Mouse (Mus musculus) stomach, embryonic 14.5 days (tissue): ENCODE data around the gene Dand5. TPM values are rescaled to one million over a fixed set of nuclear protein-coding genes. Genes with fewer than 3 reads are reported as not detected.

ENCODE experiments used
- ATAC-seq: fragments of 200-750 bp; cut with Nextera tagmentation; 2 replicates; pipeline ENCODE4 v1.8.0; 2017; ENCODE audit warnings: low read depth, moderate TSS enrichment; ENCODE audit not compliant: insufficient number of reproducible peaks, insufficient read depth, low FRiP score
- H3K27ac ChIP-seq: fragments of 300-500 bp; sonication (generic); 2 replicates; pipeline ENCODE4 v1.5.1; 2014; ENCODE audit warnings: mild to moderate bottlenecking, low read length, moderate library complexity, mixed read lengths
- H3K27me3 ChIP-seq: fragments of 300-500 bp; sonication (generic); 2 replicates; pipeline ENCODE4 v1.6.1; 2014; ENCODE audit warnings: low read length, control low read depth, mixed read lengths; ENCODE audit not compliant: control insufficient read depth, insufficient read depth
- H3K36me3 ChIP-seq: fragments of 300-500 bp; sonication (generic); 2 replicates; pipeline ENCODE4 v1.6.1; 2014; ENCODE audit warnings: mild to moderate bottlenecking, control low read depth, low read length, moderate library complexity, mixed read lengths; ENCODE audit not compliant: control insufficient read depth, insufficient read depth
- H3K4me1 ChIP-seq: fragments of 300-500 bp; sonication (generic); 2 replicates; pipeline ENCODE4 v1.6.1; 2014; ENCODE audit warnings: low read length, control low read depth, mixed read lengths; ENCODE audit not compliant: control insufficient read depth, insufficient read depth
- H3K4me2 ChIP-seq: fragments of 300-500 bp; sonication (generic); replicated peaks from 2 replicates; pipeline ENCODE4 v1.6.1; 2014; ENCODE audit warnings: low read depth, low read length, control low read depth
- H3K4me3 ChIP-seq: fragments of 300-500 bp; sonication (generic); 2 replicates; pipeline ENCODE4 v1.5.1; 2014; ENCODE audit warnings: low read depth, low read length, control low read depth
- H3K9ac ChIP-seq: fragments of 300-500 bp; sonication (generic); replicated peaks from 2 replicates; pipeline ENCODE4 v1.6.1; 2014; ENCODE audit warnings: low read depth, mild to moderate bottlenecking, control low read depth, low read length, moderate library complexity, mixed read lengths
- H3K9me3 ChIP-seq: fragments of 300-500 bp; sonication (generic); 2 replicates; pipeline ENCODE4 v1.6.1; 2016; ENCODE audit warnings: low read depth, low read length, control low read depth; ENCODE audit not compliant: control insufficient read depth
- WGBS: fragments of 180-500 bp; shearing (Covaris S2); extraction: QIAGEN DNeasy Blood & Tissue Kit; methylation state at CpG from one replicate; pipeline ENCODE4 v1.1.7; 2014; 5-methylcytosine and 5-hydroxymethylcytosine counted together
- microRNA-seq: library from miRNA; unstranded; fragments of <30 nt; microRNA quantifications from one replicate; pipeline ENCODE4, GENCODE M21; 2016
- polyA plus RNA-seq: library from polyadenylated mRNA; unstranded; fragments of >200 nt; fragmentation: Nextera tagmentation; extraction: Ambion mirVana; gene quantifications from 2 replicates; pipeline ENCODE4 v1.2.1, GENCODE M21; 2014

Gene Dand5
- polyA plus RNA-seq, 1 experiment from 2014 or later, result 7.6 TPM

- H3K27me3 ChIP-seq, result peaks cover 10% of the 10 kb centered on the region; the same call in 1 of the 2 replicates
- no peak for ATAC-seq
- H3K4me3 ChIP-seq, result no peak overlapping the region
- WGBS, result 85% methylated on average over 10 of the region's 10 CpGs
- no peak overlapping the region for H3K27ac ChIP-seq
- no peak overlapping the region for H3K9ac ChIP-seq
- peaks cover 21% of the 10 kb centered on the region for H3K4me1 ChIP-seq
- H3K36me3 ChIP-seq, result peaks cover 2% of the 10 kb centered on the region; the same call in 1 of the 2 replicates
- no peaks in the 10 kb centered on the region for H3K9me3 ChIP-seq
- H3K4me2 ChIP-seq, result no peak overlapping the region
These were observed 55.4 kb downstream of the Dand5 start for GRCm38 (mm10) chr8:84767221-84767620.

GRCm38 (mm10) chr8:84766422-84766821 lies 56.2 kb downstream of the Dand5 start:
- WGBS, result 56% methylated on average over 9 of the region's 9 CpGs
- Histone ChIP-seq H3K4me2 (no peak overlapping the region), H3K27me3 (peaks cover 4% of the 10 kb centered on the region; the same call in 1 of the 2 replicates), H3K27ac (no peak overlapping the region), H3K9ac (no peak overlapping the region), H3K9me3 (no peaks in the 10 kb centered on the region), H3K4me1 (peaks cover 16% of the 10 kb centered on the region; the same call in 1 of the 2 replicates), H3K36me3 (peaks cover 2% of the 10 kb centered on the region; the same call in 1 of the 2 replicates), H3K4me3 (no peak overlapping the region)
- no peak for ATAC-seq

GRCm38 (mm10) chr8:84765629-84766028 lies 57.0 kb downstream of the Dand5 start:
- Histone ChIP-seq H3K4me1 (peaks cover 22% of the 10 kb centered on the region; the same call in 1 of the 2 replicates), H3K4me3 (no peak overlapping the region), H3K9ac (no peak overlapping the region), H3K27ac (no peak overlapping the region), H3K4me2 (no peak overlapping the region), H3K9me3 (no peaks in the 10 kb centered on the region), H3K36me3 (peaks cover 2% of the 10 kb centered on the region; the same call in 1 of the 2 replicates), H3K27me3 (0 out of 2 replicates have a peak, but pooled peaks cover 3% of the 10 kb centered on the region)
- no peak for ATAC-seq
- 29% methylated on average over 10 of the region's 10 CpGs for WGBS

Small RNAs within 50 kb of the gene (microRNA-seq; reads per million reads assigned to microRNA genes)
- 1.8 reads per million for gene Mir7069

Other genes with a start within 250 kb of the Dand5 start
- gene Ier2, start 160.0 kb downstream of the Dand5 start, polyA plus RNA-seq, result 73.1 and 83.4 TPM in 2 replicates
- 64.6 and 65.7 TPM in 2 replicates for gene Trmt1, start 136.5 kb downstream of the Dand5 start, polyA plus RNA-seq
- gene Nacc1, start 135.0 kb downstream of the Dand5 start, polyA plus RNA-seq, result 25.1 and 25.7 TPM in 2 replicates
- gene Lyl1, start 121.4 kb downstream of the Dand5 start, polyA plus RNA-seq, result 4.6 and 5.0 TPM in 2 replicates
- gene G430095P16Rik, start 99.8 kb downstream of the Dand5 start, polyA plus RNA-seq, result 2.8 and 5.0 TPM in 2 replicates
- gene Nfix, start 22.5 kb downstream of the Dand5 start, polyA plus RNA-seq, result 37.8 and 40.5 TPM in 2 replicates
- gene Gadd45gip1, start 8.7 kb upstream of the Dand5 start, polyA plus RNA-seq, result 49.5 and 50.5 TPM in 2 replicates
- 119 and 125 TPM in 2 replicates for gene Rad23a, start 17.8 kb upstream of the Dand5 start, polyA plus RNA-seq
- gene Calr, start 24.1 kb upstream of the Dand5 start, polyA plus RNA-seq, result 669 and 791 TPM in 2 replicates
- gene Farsa, start 34.2 kb upstream of the Dand5 start, polyA plus RNA-seq, result 83.7 and 88.9 TPM in 2 replicates
- 65.4 and 77.8 TPM in 2 replicates for gene Syce2, start 49.3 kb upstream of the Dand5 start, polyA plus RNA-seq
- gene Gcdh, start 71.1 kb upstream of the Dand5 start, polyA plus RNA-seq, result 29.3 and 30.8 TPM in 2 replicates
- 2.3 and 2.4 TPM in 2 replicates for gene Klf1, start 79.1 kb upstream of the Dand5 start, polyA plus RNA-seq
- 14.7 and 17.9 TPM in 2 replicates for gene Dnase2a, start 85.7 kb upstream of the Dand5 start, polyA plus RNA-seq
- gene Mast1, start 114.5 kb upstream of the Dand5 start, polyA plus RNA-seq, result 2.2 and 3.2 TPM in 2 replicates
- gene Rtbdn, start 124.2 kb upstream of the Dand5 start, polyA plus RNA-seq, result 0.20 TPM in 1 of 2 replicates, not detected in the other
- not detected in 2 replicates for gene Gm49661, start 146.6 kb upstream of the Dand5 start, polyA plus RNA-seq
- gene Prdx2, start 146.8 kb upstream of the Dand5 start, polyA plus RNA-seq, result 799 and 888 TPM in 2 replicates
- gene Rnaseh2a, start 146.9 kb upstream of the Dand5 start, polyA plus RNA-seq, result 114 and 125 TPM in 2 replicates
- gene Junb, start 155.9 kb upstream of the Dand5 start, polyA plus RNA-seq, result 16.9 and 23.4 TPM in 2 replicates
- gene Hook2, start 167.8 kb upstream of the Dand5 start, polyA plus RNA-seq, result 34.5 and 34.6 TPM in 2 replicates
- gene Best2, start 191.7 kb upstream of the Dand5 start, polyA plus RNA-seq, result 0.29 and 0.38 TPM in 2 replicates
- 101 and 103 TPM in 2 replicates for gene Asna1, start 202.5 kb upstream of the Dand5 start, polyA plus RNA-seq
- 132 and 136 TPM in 2 replicates for gene Trir, start 204.0 kb upstream of the Dand5 start, polyA plus RNA-seq
- 19.0 and 26.5 TPM in 2 replicates for gene Tnpo2, start 214.1 kb upstream of the Dand5 start, polyA plus RNA-seq
- gene Fbxw9, start 237.2 kb upstream of the Dand5 start, polyA plus RNA-seq, result 31.9 and 32.6 TPM in 2 replicates
- gene Gm5741, start 245.2 kb upstream of the Dand5 start, polyA plus RNA-seq, result not detected in 2 replicates
- gene Dhps, start 248.9 kb upstream of the Dand5 start, polyA plus RNA-seq, result 51.9 and 53.9 TPM in 2 replicates